Mouse (Mus musculus) ES-Bruce4 (cell line): Measurements from ENCODE around the gene Kalrn.

Experiments used
- CTCF ChIP-seq: IDR thresholded peaks from one replicate; pipeline ENCODE4 v1.8.1; 2011; ENCODE audit warnings: low read depth, low read length
- EP300 ChIP-seq: IDR thresholded peaks from 2 replicates; pipeline ENCODE4 v1.6.1; 2011; ENCODE audit warnings: low read depth, low read length; ENCODE audit not compliant: insufficient read depth
- POLR2A ChIP-seq: IDR thresholded peaks from one replicate; pipeline ENCODE4 v1.8.1; 2011; ENCODE audit warnings: low read length; ENCODE audit not compliant: insufficient read depth

DNA sequence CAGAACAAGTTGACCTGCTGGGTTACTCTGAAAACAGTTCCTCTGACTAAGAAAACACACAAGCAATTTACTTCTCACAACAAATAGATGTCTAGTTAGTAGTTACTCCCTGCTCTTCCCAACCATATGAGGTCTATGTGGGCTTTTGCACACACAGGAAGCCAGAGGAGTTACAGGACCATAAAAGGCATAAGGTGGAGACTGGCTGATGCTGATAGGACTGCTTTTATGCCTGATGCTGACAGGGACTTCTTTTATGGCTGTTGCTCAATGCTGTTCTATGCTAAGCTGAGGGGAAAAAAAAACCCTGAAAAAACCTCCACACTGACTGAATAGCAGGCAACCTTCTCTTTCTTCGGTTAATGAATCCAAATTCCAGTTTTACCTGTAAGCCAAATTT is 270.8 kb downstream of the Kalrn start:
- no peak for TF ChIP-seq CTCF
- TF ChIP-seq EP300, result no peak
- TF ChIP-seq POLR2A, result no peak
